ENCODE assay signal across 8 mouse cellular contexts in the genomic region with DNA sequence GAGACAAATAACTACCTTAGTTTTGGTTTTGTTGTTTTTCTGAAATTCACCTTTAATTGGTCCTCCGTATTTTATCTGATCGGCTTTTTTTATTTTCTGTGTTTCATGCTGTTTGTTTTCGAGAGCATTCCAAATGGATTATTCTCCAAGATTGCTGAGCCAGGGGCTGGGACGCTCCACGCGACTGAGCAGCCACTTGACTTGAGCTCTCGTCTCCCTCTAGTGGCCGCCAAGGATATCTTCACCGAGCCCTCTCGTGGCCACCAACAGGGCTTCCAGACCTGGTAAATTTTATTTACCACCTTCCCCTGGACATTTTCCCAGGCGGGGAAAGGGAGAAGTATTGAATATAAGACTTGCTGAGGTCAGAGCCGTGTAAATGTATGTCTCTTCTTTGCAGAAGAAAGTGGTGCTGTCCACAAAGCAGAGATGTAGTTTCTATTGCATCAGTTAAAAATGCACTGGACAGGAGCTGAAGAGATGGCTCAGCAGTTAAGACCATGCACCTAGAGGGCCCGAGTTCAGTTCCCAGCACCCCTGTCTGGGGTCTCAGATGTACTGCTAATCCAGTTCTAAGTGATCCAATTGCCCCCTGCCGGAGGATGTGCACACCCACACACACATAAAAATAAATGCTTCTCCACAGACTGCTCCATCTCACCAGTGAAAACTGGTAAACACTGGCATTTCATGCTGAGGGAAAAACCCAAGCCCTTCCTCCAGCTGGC.
DNase-seq lines count a peak whose midpoint lies in the region; ATAC-seq and TF ChIP-seq lines count a peak whose summit lies in the region.

No protein-coding gene starts in this region.

- H3K36me3 ChIP-seq in hindbrain, postnatal 0 days (ENCODE audit: insufficient read depth, low read length): no peaks in the 10 kb centered on the region

- no peaks in the 10 kb centered on the region for H3K27me3 ChIP-seq in hindbrain, postnatal 0 days (ENCODE audit: insufficient read depth, low read length)

- H3K4me1 ChIP-seq in hindbrain, postnatal 0 days (ENCODE audit: insufficient read depth, low read length): no peaks in the 10 kb centered on the region

- intact Hi-C loops in heart, postnatal 25 days (cut with DNase I): no loop called here

- H3K4me3 ChIP-seq in hindbrain, postnatal 0 days (ENCODE audit: low read length): peak overlapping the region; percentile 29

- ATAC-seq in hindbrain, postnatal 0 days: peak; percentile 93

- H3K9me3 ChIP-seq in hindbrain, postnatal 0 days (ENCODE audit: low read length): no peaks in the 10 kb centered on the region

- no peak overlapping the region for H3K9ac ChIP-seq in hindbrain, postnatal 0 days (replicated peaks; ENCODE audit: low read length)

- TF ChIP-seq CTCF in hindbrain, postnatal 0 days (IDR thresholded peaks at IDR 0.05; ENCODE audit: low read depth): peak; percentile 89

- H3K4me2 ChIP-seq in hindbrain, postnatal 0 days (ENCODE audit: low read depth, low read length): peak overlapping the region; percentile 57

- no peak overlapping the region for H3K27ac ChIP-seq in hindbrain, postnatal 0 days

- WGBS in hindbrain, postnatal 0 days: 11% methylated on average over 14 of the region's 14 CpGs

- DNase-seq in heart, adult 11 months: peak; percentile 82
- no peak for DNase-seq in heart, postnatal 25 days (ENCODE audit: low spot score)
- DNase-seq in cerebellum, postnatal 25 days: peak; percentile 72 to 83
- DNase-seq in frontal cortex, postnatal 25 days (ENCODE audit: low spot score in 2 of 2): peak; percentile 33 to 50
- peak; percentile 92 for DNase-seq in hindbrain, postnatal 0 days (ENCODE audit: low spot score)
- peak; percentile 36 for DNase-seq in left cerebral cortex, adult 11 months (ENCODE audit: low spot score)
- DNase-seq in lung, postnatal 4 days: peak; percentile 69 to 75
- peak; percentile 72 to 73 for DNase-seq in right cerebral cortex, adult 2 months (ENCODE audit: low spot score in 2 of 2)
